10 mouse cellular contexts compared by ENCODE assay signal in the genomic region with DNA sequence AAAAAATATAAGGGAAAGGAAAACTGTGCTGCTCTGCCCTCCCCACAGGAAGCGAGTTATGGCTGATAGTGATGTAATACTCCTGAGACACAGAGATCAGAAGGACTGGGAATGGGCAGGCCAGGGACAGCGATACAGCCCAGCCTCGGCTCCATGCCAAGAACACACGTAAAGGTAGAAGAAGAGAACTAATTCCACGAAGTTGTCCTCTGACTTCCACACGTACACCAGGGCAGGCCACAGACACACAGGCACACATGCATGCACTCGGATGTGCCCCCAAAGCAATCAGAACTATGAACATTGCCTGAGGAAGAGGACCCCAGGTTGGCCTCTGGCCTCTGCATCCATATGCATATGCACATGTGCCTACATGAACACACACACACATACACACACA. TPM values are rescaled to one million over a fixed set of nuclear protein-coding genes. Genes with fewer than 3 reads are reported as not detected.
DNase-seq lines count a peak whose midpoint lies in the region; ATAC-seq and TF ChIP-seq lines count a peak whose summit lies in the region.
"Had no signal": no experiment of that assay in that cellular context is flagged by ENCODE, and none has a peak within 500 bp of the region (broad histone marks: within the 10 kb centered on the region; RNA-seq: fewer than 3 reads in every experiment).

No protein-coding gene starts in this region.

- no peaks in the 10 kb centered on the region for H3K27me3 ChIP-seq in heart, embryonic 10.5 days (ENCODE audit: insufficient read depth, poor library complexity, severe bottlenecking)
- H3K27me3 ChIP-seq in heart, embryonic 11.5 days (ENCODE audit: control insufficient read depth, insufficient read depth, low read length), result no peaks in the 10 kb centered on the region
- H3K27me3 ChIP-seq in liver, adult 2 months (ENCODE audit: control insufficient read depth, insufficient read depth, low read length), result no peaks in the 10 kb centered on the region
- H3K27me3 ChIP-seq in liver, embryonic 15.5 days, result no peaks in the 10 kb centered on the region
- no peaks in the 10 kb centered on the region for H3K27me3 ChIP-seq in forebrain, embryonic 16.5 days (replicated peaks; ENCODE audit: control insufficient read depth, insufficient read depth, low read length)
- H3K27me3 ChIP-seq: limb, embryonic 13.5 days had no signal

- 75% methylated on average over 7 of the region's 7 CpGs for WGBS in heart, embryonic 10.5 days
- 59% methylated on average over 7 of the region's 7 CpGs for WGBS in heart, embryonic 11.5 days (ENCODE audit: insufficient replicate concordance)
- WGBS in liver, adult 2 months, result 71% methylated on average over 7 of the region's 7 CpGs
- 53% methylated on average over 7 of the region's 7 CpGs for WGBS in liver, embryonic 15.5 days (ENCODE audit: insufficient replicate concordance)
- 81% methylated on average over 7 of the region's 7 CpGs for WGBS in forebrain, embryonic 16.5 days

- H3K4me3 ChIP-seq in heart, embryonic 10.5 days, result no peak overlapping the region
- H3K4me3 ChIP-seq in heart, embryonic 11.5 days (ENCODE audit: low read depth, low read length), result no peak overlapping the region
- no peak overlapping the region for H3K4me3 ChIP-seq in liver, adult 2 months (ENCODE audit: insufficient read depth, low read depth, low read length)
- no peak overlapping the region for H3K4me3 ChIP-seq in liver, embryonic 15.5 days (replicated peaks)
- H3K4me3 ChIP-seq in forebrain, embryonic 16.5 days (replicated peaks; ENCODE audit: low read length), result no peak overlapping the region
- H3K4me3 ChIP-seq: limb, embryonic 13.5 days had no signal

- DNase-seq in heart, embryonic 10.5 days (ENCODE audit: low spot score), result no peak
- no peak for DNase-seq in liver, adult 2 months (ENCODE audit: extremely low read depth, low read depth, low spot score)
- DNase-seq in liver, result no peak
- peak; percentile 41 to 43 for DNase-seq in cerebellum, postnatal 14 days
- no peak for DNase-seq in frontal cortex, postnatal 25 days (ENCODE audit: low spot score in 2 of 2)
- DNase-seq: gastrocnemius, postnatal 25 days had no signal

- no peak overlapping the region for H3K9ac ChIP-seq in heart, embryonic 11.5 days (ENCODE audit: low read depth, low read length)
- no peak overlapping the region for H3K9ac ChIP-seq in liver, adult 2 months (ENCODE audit: low read depth, low read length)
- H3K9ac ChIP-seq in liver, embryonic 15.5 days, result peak overlapping the region; percentile 3; the same call in 1 of the 2 replicates
- no peak overlapping the region for H3K9ac ChIP-seq in forebrain, embryonic 16.5 days (replicated peaks; ENCODE audit: low read depth, low read length)
- H3K9ac ChIP-seq: limb, embryonic 13.5 days had no signal

- peaks cover 98% of the 10 kb centered on the region for H3K4me1 ChIP-seq in heart, embryonic 10.5 days
- H3K4me1 ChIP-seq in heart, embryonic 11.5 days (ENCODE audit: control insufficient read depth, insufficient read depth, low read length), result peaks cover 80% of the 10 kb centered on the region
- peaks cover 28% of the 10 kb centered on the region for H3K4me1 ChIP-seq in liver, adult 2 months (ENCODE audit: control insufficient read depth, insufficient read depth, low read length)
- peaks cover 96% of the 10 kb centered on the region for H3K4me1 ChIP-seq in liver, embryonic 15.5 days (replicated peaks)
- H3K4me1 ChIP-seq in forebrain, embryonic 16.5 days (replicated peaks; ENCODE audit: control insufficient read depth, insufficient read depth, low read length), result peaks cover 48% of the 10 kb centered on the region

- H3K27ac ChIP-seq in heart, embryonic 10.5 days, result peak overlapping the region; percentile 80; the same call in 1 of the 2 replicates
- H3K27ac ChIP-seq in heart, embryonic 11.5 days (ENCODE audit: low read depth, low read length), result no peak overlapping the region
- H3K27ac ChIP-seq in liver, adult 2 months (replicated peaks; ENCODE audit: insufficient read depth, low read depth, low read length), result 0 out of 2 replicates have a peak overlapping the region, but pooled peaks have one; percentile 5
- H3K27ac ChIP-seq in liver, embryonic 15.5 days (replicated peaks), result peak overlapping the region; percentile 69
- no peak overlapping the region for H3K27ac ChIP-seq in forebrain, embryonic 16.5 days (ENCODE audit: low read length)
- H3K27ac ChIP-seq: limb, embryonic 13.5 days had no signal

- no peak for TF ChIP-seq POLR2A in liver, adult 2 months (IDR thresholded peaks at IDR 0.05; ENCODE audit: extremely low read depth, insufficient read depth, low read length)

- peaks cover 37% of the 10 kb centered on the region for H3K79me2 ChIP-seq in liver, adult 2 months (ENCODE audit: control insufficient read depth, insufficient read depth, low read length)

- H3K9me3 ChIP-seq in heart, embryonic 10.5 days, result no peaks in the 10 kb centered on the region
- H3K9me3 ChIP-seq in heart, embryonic 11.5 days (replicated peaks; ENCODE audit: control insufficient read depth, low read length), result no peaks in the 10 kb centered on the region
- H3K9me3 ChIP-seq in liver, embryonic 15.5 days (replicated peaks), result no peaks in the 10 kb centered on the region
- no peaks in the 10 kb centered on the region for H3K9me3 ChIP-seq in forebrain, embryonic 16.5 days (ENCODE audit: control insufficient read depth, low read length)
- H3K9me3 ChIP-seq: limb, embryonic 13.5 days had no signal

- no peak overlapping the region for H3K4me2 ChIP-seq in heart, embryonic 11.5 days
- H3K4me2 ChIP-seq in liver, embryonic 15.5 days, result peak overlapping the region; percentile 50
- H3K4me2 ChIP-seq in forebrain, embryonic 16.5 days (ENCODE audit: low read length), result no peak overlapping the region
- H3K4me2 ChIP-seq: limb, embryonic 13.5 days had no signal

- no peak for TF ChIP-seq CTCF in liver, adult 2 months (IDR thresholded peaks at IDR 0.05; ENCODE audit: low read depth, low read length)

- peaks cover 4% of the 10 kb centered on the region; the same call in 1 of the 2 replicates for H3K36me3 ChIP-seq in heart, embryonic 10.5 days
- no peaks in the 10 kb centered on the region for H3K36me3 ChIP-seq in heart, embryonic 11.5 days (ENCODE audit: control insufficient read depth, insufficient read depth, low read length)
- H3K36me3 ChIP-seq in liver, adult 2 months (ENCODE audit: control insufficient read depth, insufficient read depth, low read length), result no peaks in the 10 kb centered on the region
- 0 out of 2 replicates have a peak, but pooled peaks cover 2% of the 10 kb centered on the region for H3K36me3 ChIP-seq in liver, embryonic 15.5 days (replicated peaks)
- H3K36me3 ChIP-seq in forebrain, embryonic 16.5 days (ENCODE audit: control insufficient read depth, insufficient read depth), result no peaks in the 10 kb centered on the region

- no peak for ATAC-seq in heart, embryonic 11.5 days (replicated peaks; ENCODE audit: insufficient number of reproducible peaks, low FRiP score, low TSS enrichment)
- peak; percentile 34 for ATAC-seq in liver, embryonic 15.5 days (ENCODE audit: insufficient read depth)
- no peak for ATAC-seq in forebrain, embryonic 16.5 days

RNA-seq across cellular contexts. Expression of a gene that starts 9.2 kb away (rescaled TPM):
- polyA plus RNA-seq in heart, embryonic 10.5 days (2016; fragmentation: Nextera tagmentation; extraction: Ambion mirVana), result 17.7 and 18.4 TPM in 2 replicates
- polyA plus RNA-seq in heart, embryonic 11.5 days (2014; fragmentation: Nextera tagmentation; extraction: Ambion mirVana), result 11.9 and 14.5 TPM in 2 replicates
- total RNA-seq in liver, adult 2 months (2014; rRNA removed), result 4.3 and 7.6 TPM in 2 replicates
- 9.1 and 9.9 TPM in 2 replicates for polyA plus RNA-seq in liver, adult 2 months (2012; rRNA removed)
- polyA plus RNA-seq in liver, embryonic 15.5 days (2015; fragmentation: Nextera tagmentation; extraction: Ambion mirVana), result 25.5 and 28.0 TPM in 2 replicates
- polyA plus RNA-seq in forebrain, embryonic 16.5 days (2015; fragmentation: Nextera tagmentation; extraction: Ambion mirVana), result 27.3 and 29.2 TPM in 2 replicates

RNA-seq across cellular contexts. Expression of a gene that starts 48.0 kb away (rescaled TPM):
- polyA plus RNA-seq in heart, embryonic 10.5 days (2016; fragmentation: Nextera tagmentation; extraction: Ambion mirVana), result 44.1 and 54.1 TPM in 2 replicates
- 43.7 and 44.4 TPM in 2 replicates for polyA plus RNA-seq in heart, embryonic 11.5 days (2014; fragmentation: Nextera tagmentation; extraction: Ambion mirVana)
- 16.4 and 21.8 TPM in 2 replicates for total RNA-seq in liver, adult 2 months (2014; rRNA removed)
- 3.4 and 5.4 TPM in 2 replicates for polyA plus RNA-seq in liver, adult 2 months (2012; rRNA removed)
- 15.6 and 17.2 TPM in 2 replicates for polyA plus RNA-seq in liver, embryonic 15.5 days (2015; fragmentation: Nextera tagmentation; extraction: Ambion mirVana)
- 97.0 and 101 TPM in 2 replicates for polyA plus RNA-seq in forebrain, embryonic 16.5 days (2015; fragmentation: Nextera tagmentation; extraction: Ambion mirVana)

RNA-seq across cellular contexts. Expression of a gene that starts 54.6 kb away (rescaled TPM):
- polyA plus RNA-seq in heart, embryonic 10.5 days (2016; fragmentation: Nextera tagmentation; extraction: Ambion mirVana), result 26.9 and 28.0 TPM in 2 replicates
- 31.5 and 35.2 TPM in 2 replicates for polyA plus RNA-seq in heart, embryonic 11.5 days (2014; fragmentation: Nextera tagmentation; extraction: Ambion mirVana)
- 23.7 and 26.0 TPM in 2 replicates for total RNA-seq in liver, adult 2 months (2014; rRNA removed)
- polyA plus RNA-seq in liver, adult 2 months (2012; rRNA removed), result 7.9 and 8.5 TPM in 2 replicates
- 11.9 and 13.9 TPM in 2 replicates for polyA plus RNA-seq in liver, embryonic 15.5 days (2015; fragmentation: Nextera tagmentation; extraction: Ambion mirVana)
- 38.1 and 43.5 TPM in 2 replicates for polyA plus RNA-seq in forebrain, embryonic 16.5 days (2015; fragmentation: Nextera tagmentation; extraction: Ambion mirVana)

Comparison
In these comparisons a context has a peak if more than half of its experiments do, and no peak if none do; other contexts are left out.
1. H3K27ac ChIP-seq: peak in heart, embryonic 10.5 days (single experiment), liver, adult 2 months (single experiment) and liver, embryonic 15.5 days (single experiment); none in heart, embryonic 11.5 days (single experiment) and forebrain, embryonic 16.5 days (single experiment).
2. DNase-seq: peak in cerebellum, postnatal 14 days (2 of 2); none in heart, embryonic 10.5 days (single experiment), liver, adult 2 months (single experiment), liver (single experiment) and frontal cortex, postnatal 25 days (0 of 2).